Mouse (Mus musculus): ENCODE results near the gene Vmn2r70.

Gene Vmn2r70

DNA sequence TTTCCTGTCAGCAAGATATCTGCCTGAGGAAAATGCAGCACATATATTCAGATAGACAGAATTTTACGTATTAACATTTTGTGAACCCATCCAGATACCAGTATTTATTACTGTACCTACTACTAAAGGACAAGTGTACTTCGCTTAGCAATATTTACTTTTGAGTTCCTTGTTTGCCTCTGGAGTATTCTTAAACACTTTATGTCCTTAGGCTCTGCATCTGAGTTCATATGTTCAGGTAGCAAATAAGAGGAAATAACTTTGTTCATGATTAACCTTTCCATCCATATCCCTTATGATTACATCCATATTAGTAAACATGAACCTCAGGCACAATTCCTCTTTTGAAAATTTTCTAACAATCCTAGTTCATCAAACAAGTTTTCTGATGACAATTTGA, at the start of gene Vmn2r70:
TSS of gene Vmn2r70 (minus strand) at position 101 of the 400 bp plus-strand sequence.
- in situ Hi-C loops (cut with MseI, MboI): no loop called here

DNA sequence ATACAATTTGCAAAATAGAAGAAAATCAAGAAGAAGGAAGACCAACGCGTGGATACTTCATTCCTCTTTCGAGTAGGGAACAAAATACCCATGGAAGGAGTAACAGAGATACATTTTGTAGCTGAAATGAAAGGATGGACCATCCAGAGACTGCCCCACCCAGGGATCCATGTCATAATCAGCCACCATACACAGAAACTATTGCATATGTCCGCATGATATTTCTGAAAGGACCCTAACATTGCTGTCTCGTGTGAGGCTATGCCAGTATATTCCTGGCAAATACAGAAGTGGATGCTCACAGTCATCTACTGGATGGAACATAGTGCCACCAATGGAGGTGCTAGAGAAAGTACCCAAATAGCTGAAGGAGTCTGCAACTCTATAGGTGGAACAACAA, 6.2 kb downstream of the Vmn2r70 start, which contains the start of gene Vmn2r71:
TSS of gene Vmn2r71 (plus strand) at position 301 of the 400 bp plus-strand sequence.
- in situ Hi-C loops (cut with MseI, MboI): no loop called here

DNA sequence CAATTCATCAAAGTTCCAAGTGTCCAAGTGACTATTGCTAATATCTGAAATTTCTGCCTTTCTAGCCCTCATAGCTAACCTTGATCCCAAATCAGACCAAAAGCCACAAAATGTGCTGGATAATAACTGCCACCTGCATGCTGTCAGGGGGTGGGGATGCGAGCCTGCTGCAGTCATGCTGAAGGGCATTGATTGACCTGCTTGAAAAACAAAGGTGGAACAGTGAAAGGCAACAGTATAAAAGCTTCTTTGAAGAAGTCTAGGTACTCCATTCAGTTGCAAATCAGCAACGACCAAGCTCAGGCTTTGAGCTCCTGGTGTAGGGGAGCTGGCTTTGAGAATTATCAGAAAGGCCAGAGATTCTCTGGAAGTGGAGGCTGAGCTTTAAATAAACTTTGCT, 25.9 kb downstream of the Vmn2r70 start:
- in situ Hi-C loops (cut with MseI, MboI): no loop called here

DNA sequence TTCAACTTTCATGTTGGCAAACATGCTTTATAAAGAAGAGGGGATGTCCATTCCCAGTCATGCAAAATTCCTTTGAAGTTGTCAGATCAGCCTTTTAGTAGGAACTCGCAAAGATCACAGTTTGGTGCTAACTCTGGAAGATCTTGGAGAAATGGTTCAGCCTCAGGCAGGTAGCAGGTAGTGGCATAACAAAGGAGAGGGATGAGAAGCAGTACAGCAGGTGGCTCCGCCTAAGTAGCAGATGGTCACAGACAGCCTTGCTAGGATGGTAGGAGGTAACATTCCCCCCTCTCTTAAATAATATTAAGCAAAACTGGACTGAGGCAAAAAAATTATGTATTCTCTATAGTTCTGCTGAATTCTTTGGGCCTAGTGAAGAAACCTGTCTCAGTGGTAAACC, 26.9 kb downstream of the Vmn2r70 start:
- in situ Hi-C loops (cut with MseI, MboI): no loop called here
